ENCODE assay signal across 26 mouse cellular contexts in genomic region chr19:60981894-60982293, GRCm38 (mm10).
A peak's percentile ranks its signal among the peaks of the same experiment; 100 is the strongest.
DNase-seq lines count a peak whose midpoint lies in the region; ATAC-seq and TF ChIP-seq lines count a peak whose summit lies in the region.
"Had no signal": no experiment of that assay in that cellular context is flagged by ENCODE, and none has a peak within 500 bp of the region (broad histone marks: within the 10 kb centered on the region; RNA-seq: fewer than 3 reads in every experiment).

No protein-coding gene starts in this region.

- WGBS in midbrain, embryonic 14.5 days: 90% methylated on average over 2 of the region's 2 CpGs
- 87% methylated on average over 2 of the region's 2 CpGs for WGBS in neural tube, embryonic 15.5 days

- no peak for TF ChIP-seq POLR2A in CH12.LX (IDR thresholded peaks at IDR 0.05; ENCODE audit: low read depth, low read length)

- ATAC-seq in megakaryocyte progenitor cell, adult 5-6 weeks (replicated peaks; ENCODE audit: poor library complexity): peak; percentile 83
- no peak for ATAC-seq in midbrain, embryonic 14.5 days (ENCODE audit: low FRiP score, low TSS enrichment)
- no peak for ATAC-seq in neural tube, embryonic 15.5 days (ENCODE audit: low FRiP score)
- ATAC-seq: forebrain, embryonic 14.5 days; hindbrain, embryonic 16.5 days; liver, embryonic 12.5 days; liver, postnatal 0 days had no signal

- TF ChIP-seq RAD21 in CH12.LX (IDR thresholded peaks at IDR 0.05; ENCODE audit: low read depth, low read length): no peak

- dilution Hi-C loops in CH12.LX (cut with MboI; ENCODE audit: extremely low pct_ligation_motif_present, extremely low pct_unique_long_range_greater_than_20kb, low sequenced_read_pairs): no loop called here

- H3K9me3 ChIP-seq in CH12.LX (replicated peaks; ENCODE audit: low read length): no peaks in the 10 kb centered on the region
- no peaks in the 10 kb centered on the region for H3K9me3 ChIP-seq in midbrain, embryonic 14.5 days (ENCODE audit: control insufficient read depth, low read length)
- no peaks in the 10 kb centered on the region for H3K9me3 ChIP-seq in neural tube, embryonic 15.5 days (replicated peaks)
- H3K9me3 ChIP-seq: embryonic facial prominence, embryonic 12.5 days; liver, embryonic 12.5 days had no signal

- no peak overlapping the region for H3K9ac ChIP-seq in CH12.LX (ENCODE audit: insufficient read depth, low read depth)
- no peak overlapping the region for H3K9ac ChIP-seq in midbrain, embryonic 14.5 days (replicated peaks; ENCODE audit: low read length)
- no peak overlapping the region for H3K9ac ChIP-seq in neural tube, embryonic 15.5 days (replicated peaks)
- H3K9ac ChIP-seq: embryonic facial prominence, embryonic 12.5 days; liver, embryonic 12.5 days; liver, postnatal 0 days had no signal

- H3K27ac ChIP-seq in CH12.LX (ENCODE audit: insufficient read depth, low read depth): no peak overlapping the region
- peak overlapping the region; percentile 59 for H3K27ac ChIP-seq in brown adipose tissue, adult 24 weeks (replicated peaks; ENCODE audit: low read depth, low read length)
- H3K27ac ChIP-seq in midbrain, embryonic 14.5 days (replicated peaks; ENCODE audit: low read depth, low read length): no peak overlapping the region
- H3K27ac ChIP-seq in neural tube, embryonic 15.5 days (replicated peaks): no peak overlapping the region
- H3K27ac ChIP-seq: embryonic facial prominence, embryonic 12.5 days; liver, embryonic 12.5 days had no signal

- H3K79me2 ChIP-seq in CH12.LX (replicated peaks; ENCODE audit: control insufficient read depth, extremely low read depth, insufficient read depth, poor library complexity, severe bottlenecking): no peaks in the 10 kb centered on the region

- TF ChIP-seq CTCF in CH12.LX (conservative IDR thresholded peaks at IDR 0.05 in 1 of 2, IDR thresholded peaks at IDR 0.05 in 1 of 2; ENCODE audit: low read depth in 2 of 2, low read length in 2 of 2): no peak

- no peak overlapping the region for H3K4me2 ChIP-seq in CH12.LX (ENCODE audit: insufficient read depth, low read depth, poor library complexity, severe bottlenecking)
- H3K4me2 ChIP-seq in midbrain, embryonic 14.5 days (ENCODE audit: low read length): no peak overlapping the region
- no peak overlapping the region for H3K4me2 ChIP-seq in neural tube, embryonic 15.5 days
- H3K4me2 ChIP-seq: embryonic facial prominence, embryonic 12.5 days; liver, embryonic 12.5 days; midbrain, embryonic 11.5 days had no signal

- H3K36me3 ChIP-seq in CH12.LX (replicated peaks in 1 of 2; ENCODE audit: control insufficient read depth in 1 of 2, insufficient read depth in 1 of 2, low read length in 1 of 2): peaks cover 0 to 3% of the 10 kb centered on the region in 2 experiments
- no peaks in the 10 kb centered on the region for H3K36me3 ChIP-seq in midbrain, embryonic 14.5 days (ENCODE audit: control insufficient read depth, insufficient read depth, low read length)
- no peaks in the 10 kb centered on the region for H3K36me3 ChIP-seq in neural tube, embryonic 15.5 days
- H3K36me3 ChIP-seq: embryonic facial prominence, embryonic 12.5 days; liver, embryonic 12.5 days had no signal

- peaks cover 11 to 56% of the 10 kb centered on the region in 2 experiments for H3K4me1 ChIP-seq in CH12.LX (ENCODE audit: control insufficient read depth in 1 of 2, insufficient read depth in 2 of 2)
- peaks cover 21% of the 10 kb centered on the region for H3K4me1 ChIP-seq in brown adipose tissue, adult 24 weeks (ENCODE audit: control insufficient read depth, insufficient read depth, insufficient read length, low read length)
- no peaks in the 10 kb centered on the region for H3K4me1 ChIP-seq in midbrain, embryonic 14.5 days (ENCODE audit: control insufficient read depth, insufficient read depth, low read length)
- H3K4me1 ChIP-seq in neural tube, embryonic 15.5 days: no peaks in the 10 kb centered on the region
- H3K4me1 ChIP-seq: embryonic facial prominence, embryonic 12.5 days; liver, embryonic 12.5 days had no signal

- no peaks in the 10 kb centered on the region for H3K27me3 ChIP-seq in CH12.LX (replicated peaks)
- no peaks in the 10 kb centered on the region for H3K27me3 ChIP-seq in midbrain, embryonic 14.5 days (ENCODE audit: control insufficient read depth, insufficient read depth, low read length)
- no peaks in the 10 kb centered on the region for H3K27me3 ChIP-seq in neural tube, embryonic 15.5 days (replicated peaks)
- H3K27me3 ChIP-seq: embryonic facial prominence, embryonic 12.5 days; liver, embryonic 12.5 days had no signal

- peak; percentile 70 for DNase-seq in A20 (ENCODE audit: low read depth, low spot score)
- peak; percentile 63 for DNase-seq in CH12.LX (ENCODE audit: extremely low read depth)
- no peak for DNase-seq in cerebellum, postnatal 25 days
- DNase-seq in midbrain, embryonic 14.5 days: no peak
- no peak for DNase-seq in thymus, postnatal 10 days (ENCODE audit: low spot score in 2 of 2)
- DNase-seq: adrenal gland, postnatal 10 days; cerebellum, adult 18-20 months; cerebellum, postnatal 10 days; embryo, embryonic 11 days; gastrocnemius, postnatal 25 days; heart, postnatal 14 days; kidney, adult 2 months; kidney, postnatal 4 days; left cerebral cortex, postnatal 4 days; liver, postnatal 0 days; right cerebral cortex, adult 18-20 months; spleen, adult 18-20 months; thymus, postnatal 14 days had no signal

- no peak overlapping the region for H3K4me3 ChIP-seq in CH12.LX (replicated peaks in 1 of 3; ENCODE audit: low read depth in 2 of 3, low read length in 2 of 3, poor library complexity in 1 of 3)
- H3K4me3 ChIP-seq in brown adipose tissue, adult 24 weeks (ENCODE audit: insufficient read depth, low read depth, low read length): no peak overlapping the region
- no peak overlapping the region for H3K4me3 ChIP-seq in midbrain, embryonic 14.5 days (replicated peaks; ENCODE audit: low read depth, low read length)
- H3K4me3 ChIP-seq in neural tube, embryonic 15.5 days (replicated peaks): no peak overlapping the region
- H3K4me3 ChIP-seq: embryonic facial prominence, embryonic 12.5 days; liver, embryonic 12.5 days had no signal

- in situ Hi-C loops in CH12.LX (cut with MboI; ENCODE audit: low pct_ligation_motif_present, low pct_unique_long_range_greater_than_20kb, low sequenced_read_pairs): no loop called here

- TF ChIP-seq EP300 in CH12.LX (IDR thresholded peaks at IDR 0.05; ENCODE audit: low read length): peak; percentile 84

TF ChIP-seq in CH12.LX, 34 proteins besides CTCF, POLR2A, EP300 and RAD21:
- 0 out of 2 replicates have a peak, but pooled peaks have one; percentile 25 for TF ChIP-seq E2F4 (IDR thresholded peaks at IDR 0.05; ENCODE audit: insufficient replicate concordance, low read depth, low read length)
- TF ChIP-seq JUND (conservative IDR thresholded peaks at IDR 0.05; ENCODE audit: low read depth, low read length): 0 out of 2 replicates have a peak, but pooled peaks have one; percentile 15
- no peak for TF ChIP-seq MAFK (IDR thresholded peaks at IDR 0.05; ENCODE audit: insufficient replicate concordance, low read length)
- TF ChIP-seq IRF4 (IDR thresholded peaks at IDR 0.05; ENCODE audit: low read depth, low read length): peak; percentile 81
- no peak for TF ChIP-seq USF1 (IDR thresholded peaks at IDR 0.05; ENCODE audit: low read depth, low read length)
- TF ChIP-seq USF2 (conservative IDR thresholded peaks at IDR 0.05; ENCODE audit: low read depth, low read length): no peak
- TF ChIP-seq KAT2A (IDR thresholded peaks at IDR 0.05; ENCODE audit: insufficient replicate concordance, low read length): no peak
- no peak for TF ChIP-seq TCF12 (IDR thresholded peaks at IDR 0.05; ENCODE audit: low read depth, low read length)
- 0 out of 2 replicates have a peak, but pooled peaks have one; percentile 37 for TF ChIP-seq SIN3A (IDR thresholded peaks at IDR 0.05; ENCODE audit: low read length)
- TF ChIP-seq NELFE (IDR thresholded peaks at IDR 0.05; ENCODE audit: low read depth, low read length): 0 out of 2 replicates have a peak, but pooled peaks have one; percentile 16
- TF ChIP-seq MAZ (IDR thresholded peaks at IDR 0.05; ENCODE audit: low read depth, low read length): no peak
- TF ChIP-seq HCFC1 (IDR thresholded peaks at IDR 0.05; ENCODE audit: low read depth, low read length): no peak
- TF ChIP-seq MAX (IDR thresholded peaks at IDR 0.05; ENCODE audit: low read length): no peak
- TF ChIP-seq MEF2A (IDR thresholded peaks at IDR 0.05; ENCODE audit: borderline replicate concordance, low read depth, low read length): peak; percentile 52; the same call in 1 of the 2 replicates

Comparison
In these comparisons a context has a peak if more than half of its experiments do, and no peak if none do; other contexts are left out.
1. DNase-seq: peak in A20 (single experiment) and CH12.LX (single experiment); none in cerebellum, postnatal 25 days (0 of 2), midbrain, embryonic 14.5 days (single experiment) and thymus, postnatal 10 days (0 of 2).